Comparison of ENCODE assay signal across 15 mouse cellular contexts in the genomic region with DNA sequence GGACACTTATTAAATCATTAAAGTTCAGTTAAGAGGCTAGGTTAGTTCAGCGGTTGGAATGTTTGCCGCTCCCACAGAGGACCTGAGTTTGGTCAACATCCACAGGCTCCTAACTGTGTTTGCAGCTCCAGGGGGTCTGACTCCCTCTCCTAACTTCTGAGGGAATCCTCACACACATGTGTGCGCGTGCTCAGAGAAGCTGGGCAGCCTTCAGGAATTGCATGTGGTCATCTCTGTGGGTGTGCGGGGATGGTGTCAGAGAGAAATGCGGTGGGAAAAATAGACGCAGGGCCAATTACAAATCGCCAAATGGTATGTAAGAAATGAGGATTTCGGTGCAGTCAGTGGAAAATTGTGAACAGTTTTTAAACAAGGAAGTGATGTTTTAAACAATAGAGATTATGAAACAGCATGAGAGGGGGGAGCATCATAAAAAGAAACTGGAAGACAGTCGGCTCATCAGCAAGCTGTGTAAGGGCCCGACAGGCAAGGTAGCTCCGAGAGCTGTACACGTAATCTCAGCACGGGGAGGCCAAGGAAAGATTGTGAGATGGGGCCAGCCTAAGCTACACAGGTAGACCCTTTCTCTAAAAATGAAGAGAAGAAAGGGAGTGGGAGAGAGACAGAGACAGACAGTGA. TPM values are rescaled to one million over a fixed set of nuclear protein-coding genes. Genes with fewer than 3 reads are reported as not detected.
DNase-seq lines count a peak whose midpoint lies in the region; ATAC-seq and TF ChIP-seq lines count a peak whose summit lies in the region.
"Had no signal": no experiment of that assay in that cellular context is flagged by ENCODE, and none has a peak within 500 bp of the region (broad histone marks: within the 10 kb centered on the region; RNA-seq: fewer than 3 reads in every experiment).

No protein-coding gene starts in this region.

- H3K9ac ChIP-seq in intestine, embryonic 14.5 days (ENCODE audit: low read length), result no peak overlapping the region
- H3K9ac ChIP-seq in intestine, embryonic 15.5 days, result no peak overlapping the region
- H3K9ac ChIP-seq in lung, embryonic 16.5 days (ENCODE audit: low read length), result 0 out of 2 replicates have a peak overlapping the region, but pooled peaks have one; percentile 29
- H3K9ac ChIP-seq: embryonic facial prominence, embryonic 12.5 days; hindbrain, embryonic 12.5 days had no signal

- H3K4me2 ChIP-seq in intestine, embryonic 14.5 days (ENCODE audit: low read length), result peak overlapping the region; percentile 27; the same call in 1 of the 2 replicates
- H3K4me2 ChIP-seq in intestine, embryonic 15.5 days (replicated peaks), result no peak overlapping the region
- H3K4me2 ChIP-seq in lung, embryonic 16.5 days (ENCODE audit: low read depth, low read length), result peak overlapping the region; percentile 13; the same call in 1 of the 2 replicates
- H3K4me2 ChIP-seq: embryonic facial prominence, embryonic 12.5 days; hindbrain, embryonic 12.5 days had no signal

- H3K27ac ChIP-seq in intestine, embryonic 14.5 days (ENCODE audit: low read depth), result no peak overlapping the region
- no peak overlapping the region for H3K27ac ChIP-seq in intestine, embryonic 15.5 days
- peak overlapping the region; percentile 59 for H3K27ac ChIP-seq in bone marrow, adult 2 months (ENCODE audit: control insufficient read depth, insufficient read depth, low read depth, low read length, poor library complexity)
- H3K27ac ChIP-seq in lung, embryonic 16.5 days (ENCODE audit: low read length), result peak overlapping the region; percentile 30
- no peak overlapping the region for H3K27ac ChIP-seq in hindbrain, embryonic 10.5 days
- H3K27ac ChIP-seq: embryonic facial prominence, embryonic 12.5 days; forebrain, embryonic 10.5 days; hindbrain, embryonic 12.5 days had no signal

- ATAC-seq in intestine, embryonic 14.5 days (replicated peaks; ENCODE audit: low FRiP score, low TSS enrichment, low read depth), result no peak
- ATAC-seq in intestine, embryonic 15.5 days, result no peak
- peak; percentile 75 for ATAC-seq in lung, embryonic 16.5 days (ENCODE audit: low read depth)
- peak; percentile 73 for ATAC-seq in megakaryocyte progenitor cell, adult 5-6 weeks (replicated peaks; ENCODE audit: poor library complexity)
- ATAC-seq: intestine, postnatal 0 days; midbrain, embryonic 16.5 days had no signal

- H3K4me3 ChIP-seq in intestine, embryonic 14.5 days (ENCODE audit: low read depth, low read length), result no peak overlapping the region
- H3K4me3 ChIP-seq in intestine, embryonic 15.5 days (replicated peaks), result no peak overlapping the region
- H3K4me3 ChIP-seq in bone marrow, adult 2 months (replicated peaks; ENCODE audit: control insufficient read depth, low read depth, low read length), result peak overlapping the region; percentile 10
- H3K4me3 ChIP-seq in lung, embryonic 16.5 days (ENCODE audit: low read length), result no peak overlapping the region
- H3K4me3 ChIP-seq in hindbrain, embryonic 10.5 days, result no peak overlapping the region
- H3K4me3 ChIP-seq: embryonic facial prominence, embryonic 12.5 days; forebrain, embryonic 10.5 days; hindbrain, embryonic 12.5 days had no signal

- no peaks in the 10 kb centered on the region for H3K27me3 ChIP-seq in intestine, embryonic 14.5 days (replicated peaks; ENCODE audit: control insufficient read depth, insufficient read depth, low read length)
- no peaks in the 10 kb centered on the region for H3K27me3 ChIP-seq in intestine, embryonic 15.5 days (replicated peaks)
- no peaks in the 10 kb centered on the region for H3K27me3 ChIP-seq in lung, embryonic 16.5 days (ENCODE audit: control insufficient read depth, insufficient read depth, low read depth, low read length)
- no peaks in the 10 kb centered on the region for H3K27me3 ChIP-seq in hindbrain, embryonic 10.5 days (ENCODE audit: insufficient read depth, poor library complexity, severe bottlenecking)
- H3K27me3 ChIP-seq: embryonic facial prominence, embryonic 12.5 days; hindbrain, embryonic 12.5 days had no signal

- TF ChIP-seq POLR2A in bone marrow, adult 2 months (IDR thresholded peaks at IDR 0.05; ENCODE audit: borderline replicate concordance, control insufficient read depth, low read depth, low read length), result no peak

- no peak for TF ChIP-seq CTCF in bone marrow, adult 2 months (IDR thresholded peaks at IDR 0.05; ENCODE audit: control insufficient read depth, insufficient read depth, low read length)

- H3K4me1 ChIP-seq in intestine, embryonic 14.5 days (replicated peaks; ENCODE audit: control insufficient read depth, insufficient read depth, low read length), result peaks cover 2% of the 10 kb centered on the region; the same call in 1 of the 2 replicates
- peaks cover 6% of the 10 kb centered on the region; the same call in 1 of the 2 replicates for H3K4me1 ChIP-seq in intestine, embryonic 15.5 days (replicated peaks)
- H3K4me1 ChIP-seq in bone marrow, adult 2 months (ENCODE audit: control insufficient read depth, insufficient read depth, low read length), result peaks cover 3% of the 10 kb centered on the region; the same call in 1 of the 2 replicates
- H3K4me1 ChIP-seq in lung, embryonic 16.5 days (replicated peaks; ENCODE audit: control insufficient read depth, insufficient read depth, low read length), result peaks cover 30% of the 10 kb centered on the region
- no peaks in the 10 kb centered on the region; the same call in 1 of the 2 replicates for H3K4me1 ChIP-seq in hindbrain, embryonic 10.5 days (replicated peaks)
- H3K4me1 ChIP-seq: embryonic facial prominence, embryonic 12.5 days; forebrain, embryonic 10.5 days; hindbrain, embryonic 12.5 days had no signal

- 0 out of 2 replicates have a peak, but pooled peaks cover 2% of the 10 kb centered on the region for H3K9me3 ChIP-seq in intestine, embryonic 14.5 days (ENCODE audit: control insufficient read depth, low read length)
- no peaks in the 10 kb centered on the region for H3K9me3 ChIP-seq in intestine, embryonic 15.5 days
- H3K9me3 ChIP-seq in lung, embryonic 16.5 days (ENCODE audit: control insufficient read depth, low read length), result 0 out of 2 replicates have a peak, but pooled peaks cover 2% of the 10 kb centered on the region
- no peaks in the 10 kb centered on the region for H3K9me3 ChIP-seq in hindbrain, embryonic 10.5 days
- H3K9me3 ChIP-seq: embryonic facial prominence, embryonic 12.5 days; forebrain, embryonic 10.5 days; hindbrain, embryonic 12.5 days had no signal

- no peaks in the 10 kb centered on the region for H3K36me3 ChIP-seq in intestine, embryonic 14.5 days (ENCODE audit: control insufficient read depth, insufficient read depth, low read length)
- H3K36me3 ChIP-seq in intestine, embryonic 15.5 days, result no peaks in the 10 kb centered on the region
- H3K36me3 ChIP-seq in lung, embryonic 16.5 days (ENCODE audit: control insufficient read depth, insufficient read depth, low read length), result no peaks in the 10 kb centered on the region
- H3K36me3 ChIP-seq in hindbrain, embryonic 10.5 days, result no peaks in the 10 kb centered on the region
- H3K36me3 ChIP-seq: embryonic facial prominence, embryonic 12.5 days; forebrain, embryonic 10.5 days; hindbrain, embryonic 12.5 days had no signal

- no peak for DNase-seq in intestine, embryonic 14.5 days (ENCODE audit: low spot score)
- DNase-seq in hindbrain, embryonic 10.5 days (ENCODE audit: low spot score), result no peak
- DNase-seq in thymus, adult 18-20 months, result no peak
- no peak for DNase-seq in frontal cortex, postnatal 14 days (ENCODE audit: low spot score in 2 of 2)
- DNase-seq: adrenal gland, postnatal 36 days; thymus, adult 2 months had no signal

- 58% methylated on average over 14 of the region's 14 CpGs for WGBS in intestine, embryonic 14.5 days
- 58% methylated on average over 14 of the region's 14 CpGs for WGBS in intestine, embryonic 15.5 days
- 62% methylated on average over 14 of the region's 14 CpGs for WGBS in bone marrow, adult 2 months
- WGBS in lung, embryonic 16.5 days, result 32% methylated on average over 14 of the region's 14 CpGs
- WGBS in hindbrain, embryonic 10.5 days, result 86% methylated on average over 14 of the region's 14 CpGs

RNA-seq across cellular contexts. Expression of gene Tmem170b, which starts 53.9 kb away (rescaled TPM):
- 14.3 and 14.9 TPM in 2 replicates for polyA plus RNA-seq in intestine, embryonic 14.5 days (2014; fragmentation: Nextera tagmentation; extraction: Ambion mirVana)
- polyA plus RNA-seq in intestine, embryonic 15.5 days (2015; fragmentation: Nextera tagmentation; extraction: Ambion mirVana), result 11.0 and 11.2 TPM in 2 replicates
- 3.2 and 7.1 TPM in 2 replicates for polyA plus RNA-seq in bone marrow, adult 2 months (2011; ENCODE audit: insufficient read depth, insufficient read length, low replicate concordance, missing spikeins)
- 11.0 and 11.1 TPM in 2 replicates for polyA plus RNA-seq in lung, embryonic 16.5 days (2015; fragmentation: Nextera tagmentation; extraction: Ambion mirVana)
- 27.3 and 31.5 TPM in 2 replicates for total RNA-seq in megakaryocyte progenitor cell, adult 5-6 weeks (2015)
- total RNA-seq in megakaryocyte progenitor cell, adult 5-6 weeks (2017), result 18.9 and 22.4 TPM in 2 replicates
- 12.0 and 14.5 TPM in 2 replicates for polyA plus RNA-seq in hindbrain, embryonic 10.5 days (2016; fragmentation: Nextera tagmentation; extraction: Ambion mirVana)

Comparison
In these comparisons a context has a peak if more than half of its experiments do, and no peak if none do; other contexts are left out.
1. ATAC-seq: peak in lung, embryonic 16.5 days (single experiment) and megakaryocyte progenitor cell, adult 5-6 weeks (single experiment); none in intestine, embryonic 14.5 days (single experiment) and intestine, embryonic 15.5 days (single experiment).
2. H3K27ac ChIP-seq: peak in bone marrow, adult 2 months (single experiment) and lung, embryonic 16.5 days (single experiment); none in intestine, embryonic 14.5 days (single experiment), intestine, embryonic 15.5 days (single experiment) and hindbrain, embryonic 10.5 days (single experiment).